Mouse (Mus musculus) olfactory bulb, adult 2 months (tissue): ENCODE results near the gene Sdc1.

Experiments used
- CTCF ChIP-seq: fragments of 200-500 bp; IDR thresholded peaks from 2 replicates; pipeline ENCODE4 v1.5.1; 2012; ENCODE audit warnings: low read depth, mild to moderate bottlenecking, low read length, moderate library complexity; ENCODE audit not compliant: insufficient read depth
- POLR2A ChIP-seq: fragments of 200-500 bp; IDR thresholded peaks from 2 replicates; pipeline ENCODE4 v1.6.1; 2012; ENCODE audit warnings: mild to moderate bottlenecking, low read depth, low read length, moderate library complexity; ENCODE audit not compliant: insufficient read depth

DNA sequence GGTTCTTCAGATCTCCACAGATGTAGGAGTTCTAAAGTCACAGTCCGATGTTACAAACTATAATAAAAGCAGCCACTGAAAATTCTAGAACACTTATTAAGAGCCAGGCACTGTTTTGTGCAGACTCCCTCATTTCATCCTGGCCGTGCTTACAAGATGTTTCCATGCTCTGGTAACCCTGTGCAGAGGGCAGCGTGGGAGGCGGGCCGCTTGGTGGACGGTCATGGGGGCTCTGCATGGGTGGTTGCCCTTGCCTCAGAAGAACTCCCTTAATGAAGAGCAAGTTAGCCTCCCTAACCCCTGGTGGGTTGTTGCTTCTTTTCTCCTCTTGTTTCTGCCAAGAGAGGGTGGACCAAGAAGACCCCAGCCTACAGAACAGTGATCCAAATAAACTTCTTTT, 11.3 kb upstream of the Sdc1 start:
- no peak for TF ChIP-seq POLR2A
- TF ChIP-seq CTCF: no peak
